Mouse (Mus musculus) frontal cortex, adult (tissue): ENCODE results near the gene Dlg2.
A peak's percentile ranks its signal among the peaks of the same experiment; 100 is the strongest.

ENCODE experiments used
- ATAC-seq: cut with Nextera tagmentation; 2 replicates; pipeline ENCODE4 v1.9.2; 2017; ENCODE audit warnings: mild to moderate bottlenecking, moderate library complexity, mixed read lengths; ENCODE audit not compliant: low TSS enrichment

Dlg2 gene

DNA sequence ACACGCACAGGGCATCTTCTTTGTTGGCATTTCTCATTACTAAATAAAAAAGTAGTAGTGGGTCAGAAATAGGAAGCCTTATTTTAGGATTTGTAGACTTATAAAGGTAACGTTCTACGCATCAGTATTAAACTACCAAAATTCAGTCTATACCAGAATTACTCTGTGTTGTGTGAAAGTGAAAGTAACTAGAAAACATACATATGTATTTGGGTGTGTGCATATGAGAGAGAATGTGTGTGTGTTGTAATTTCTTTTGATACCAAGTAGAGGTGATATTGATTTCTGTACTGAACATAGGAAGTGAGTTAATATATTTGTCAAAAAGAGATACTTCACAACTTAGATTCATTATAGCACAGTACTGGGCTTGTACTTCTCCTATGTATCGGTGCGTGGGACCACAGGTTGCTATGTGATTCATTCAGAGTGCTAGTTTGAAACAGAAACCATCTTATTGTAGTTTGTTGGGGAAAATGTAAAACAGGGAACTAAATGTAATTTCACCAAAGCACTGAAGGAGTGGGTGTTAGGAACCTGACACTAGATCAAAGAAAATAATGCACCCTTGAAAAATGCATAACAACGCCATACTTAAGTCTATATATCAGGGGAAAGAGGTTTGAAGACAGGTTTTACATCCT lies 1688.5 kb downstream of the Dlg2 start:
- ATAC-seq = peak; percentile 83

GRCm38 (mm10) chr7:92180029-92180428 lies 1703.6 kb downstream of the Dlg2 start:
- no peak for ATAC-seq

GRCm38 (mm10) chr7:92180591-92181587 lies 1704.4 kb downstream of the Dlg2 start:
- peak; percentile 44 for ATAC-seq

DNA sequence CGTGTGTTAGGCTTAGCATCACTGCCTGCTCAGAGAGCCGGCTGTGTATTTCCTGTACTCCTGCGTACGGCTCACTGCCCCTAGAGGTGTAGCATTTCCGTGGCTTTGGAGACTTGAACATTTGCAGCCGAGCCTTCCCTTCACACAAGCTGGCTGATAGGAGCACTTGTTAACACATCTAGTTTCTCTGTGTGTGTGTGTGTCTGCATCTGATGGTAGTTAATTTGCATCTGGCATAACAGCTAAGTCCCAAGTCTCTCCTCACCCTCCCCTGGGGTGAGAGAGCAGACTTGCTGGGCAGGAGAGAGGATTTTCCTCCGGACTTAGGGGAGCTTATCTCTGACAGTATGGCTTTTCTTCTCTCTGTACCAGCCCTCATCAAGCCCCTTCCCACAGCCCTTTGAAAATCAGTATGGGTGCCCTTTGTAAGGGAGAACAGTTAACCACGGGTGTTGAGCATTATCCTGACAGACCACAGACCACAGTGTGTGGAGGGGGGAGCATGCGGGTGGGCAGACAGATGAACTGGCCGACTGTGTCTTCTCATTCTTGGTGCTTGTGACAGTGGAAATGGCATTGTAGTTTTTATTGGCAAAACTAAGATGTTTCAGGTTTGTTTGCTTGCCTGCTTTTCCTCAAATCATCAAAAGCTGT lies 1705.6 kb downstream of the Dlg2 start:
- peak; percentile 58 for ATAC-seq

- ATAC-seq = no peak
Measured at GRCm38 (mm10) chr7:92184371-92185059, 1708.0 kb downstream of the Dlg2 start.

GRCm38 (mm10) chr7:92186341-92186740 lies 1709.9 kb downstream of the Dlg2 start:
- ATAC-seq = no peak

- ATAC-seq = no peak
Measured at GRCm38 (mm10) chr7:92189149-92189548, 1712.7 kb downstream of the Dlg2 start.

DNA sequence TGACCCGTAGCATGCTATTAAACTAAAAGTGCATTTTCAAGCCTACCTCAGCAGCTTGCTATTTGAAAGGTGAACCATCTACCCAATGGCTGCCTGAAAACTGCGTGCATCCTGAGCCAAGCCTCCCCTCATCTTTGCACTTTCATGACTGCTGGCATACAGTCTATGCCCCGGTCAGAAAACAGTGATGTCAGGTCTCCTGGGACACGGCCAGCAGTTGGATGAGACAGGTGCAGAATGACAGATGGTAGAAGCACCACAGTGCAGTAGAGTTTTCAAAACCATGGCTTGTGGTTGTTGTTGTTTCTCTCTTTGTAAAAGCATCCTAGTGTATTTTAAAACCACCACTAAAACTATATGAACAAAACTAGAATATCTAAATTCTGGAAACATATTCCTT lies 1719.5 kb downstream of the Dlg2 start:
- ATAC-seq = no peak

GRCm38 (mm10) chr7:92197621-92198020 lies 1721.1 kb downstream of the Dlg2 start:
- ATAC-seq = peak; percentile 59

DNA sequence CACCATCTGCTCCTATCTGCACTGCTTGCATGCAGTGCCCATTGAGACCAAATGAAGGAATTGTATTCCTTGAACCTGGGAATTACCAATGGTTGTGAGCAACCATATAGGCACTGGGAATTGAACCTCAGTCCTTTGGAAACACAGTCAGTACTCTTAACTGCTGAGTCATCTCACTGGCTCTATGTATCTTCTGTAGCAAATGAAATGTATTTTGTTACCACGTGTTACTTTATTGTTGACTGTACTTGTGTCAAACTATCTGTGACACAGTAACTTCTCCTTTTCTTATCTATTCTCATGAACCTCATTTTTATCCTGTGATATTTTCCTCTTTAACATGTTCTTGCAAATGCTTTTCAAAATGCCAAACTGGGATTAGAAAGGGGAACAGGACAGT lies 1722.7 kb downstream of the Dlg2 start:
- no peak for ATAC-seq

- peak; percentile 50 for ATAC-seq
Measured at GRCm38 (mm10) chr7:92210701-92211100, 1734.2 kb downstream of the Dlg2 start.

GRCm38 (mm10) chr7:92213751-92214150 lies 1737.3 kb downstream of the Dlg2 start:
- no peak for ATAC-seq

GRCm38 (mm10) chr7:92218171-92218570 lies 1741.7 kb downstream of the Dlg2 start:
- no peak for ATAC-seq

DNA sequence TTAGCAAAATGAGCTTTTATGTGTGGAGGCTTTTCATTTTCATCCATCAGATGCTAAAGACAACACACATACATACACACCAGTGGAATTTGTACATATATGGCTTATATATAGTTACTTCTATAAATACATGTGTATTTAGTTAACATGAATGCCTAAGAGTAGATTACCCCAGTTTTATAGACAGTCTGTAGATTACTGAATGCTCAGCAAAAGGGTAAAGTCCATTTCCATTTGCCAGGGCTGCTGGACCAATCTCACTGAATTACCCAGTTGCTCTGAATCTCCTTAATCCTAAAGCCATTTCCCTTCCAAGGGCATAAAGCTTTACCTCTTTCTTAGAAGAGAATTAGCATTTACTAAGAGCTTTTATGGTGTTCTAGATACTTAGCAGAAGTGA lies 1744.1 kb downstream of the Dlg2 start:
- ATAC-seq = no peak

DNA sequence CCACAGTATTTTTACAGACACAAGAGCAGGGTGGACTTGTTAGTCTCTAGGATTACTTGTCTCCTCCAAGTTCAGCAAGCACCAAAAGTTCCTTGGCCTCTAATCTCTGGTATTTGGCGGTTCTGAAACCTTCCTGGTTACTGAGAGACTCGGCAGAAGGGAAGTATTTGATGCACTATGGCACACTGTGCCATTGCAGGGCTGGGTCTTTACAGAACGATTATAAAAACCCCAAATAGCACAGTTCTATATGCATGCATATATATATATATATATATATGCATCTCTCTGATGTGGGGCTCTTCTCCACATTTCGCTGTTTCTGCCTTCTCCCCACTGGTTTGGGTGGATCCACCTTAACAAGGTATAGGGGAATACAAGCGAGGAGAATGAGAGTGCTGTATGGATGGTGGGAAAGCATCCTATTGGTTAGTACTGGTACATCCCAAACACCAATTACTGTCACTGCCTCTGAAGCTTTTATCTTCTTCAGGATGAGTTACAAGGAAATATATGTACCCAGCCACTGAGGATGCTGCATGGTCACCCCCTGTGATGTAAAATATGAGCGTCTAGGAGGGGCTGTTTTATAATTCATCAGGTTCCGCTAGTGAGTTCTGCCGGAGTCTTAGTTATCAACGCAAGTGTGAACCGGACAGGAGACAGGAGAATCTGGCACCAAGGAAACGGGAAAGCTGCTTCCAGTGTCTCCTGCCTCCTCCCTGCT lies 1758.2 kb downstream of the Dlg2 start:
- ATAC-seq = peak; percentile 85

DNA sequence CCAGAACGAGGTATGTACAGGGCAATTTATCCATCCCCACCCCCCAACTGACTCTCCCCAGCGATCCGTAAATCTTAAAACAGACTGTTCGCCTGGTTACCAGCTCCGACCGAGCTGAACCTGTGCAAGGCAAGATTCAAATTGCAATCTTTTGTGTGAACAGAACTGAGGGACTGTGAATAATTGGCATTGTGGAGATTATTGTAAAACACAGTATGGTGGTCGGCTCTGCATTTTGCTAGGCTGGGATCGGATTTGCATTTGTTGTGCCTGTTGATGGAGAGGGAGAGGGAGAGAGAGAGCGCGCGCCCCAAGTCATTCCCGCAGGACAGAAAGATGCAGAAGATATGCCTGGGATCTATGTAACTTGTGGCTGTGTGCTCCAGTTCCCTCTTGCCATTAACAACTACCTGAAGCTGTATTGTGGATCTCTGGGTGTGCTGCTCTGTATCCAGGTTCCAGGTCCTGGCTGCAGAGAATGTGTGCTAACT lies 1759.1 kb downstream of the Dlg2 start:
- peak; percentile 68 for ATAC-seq

GRCm38 (mm10) chr7:92240908-92241307 lies 1764.4 kb downstream of the Dlg2 start:
- no peak for ATAC-seq

DNA sequence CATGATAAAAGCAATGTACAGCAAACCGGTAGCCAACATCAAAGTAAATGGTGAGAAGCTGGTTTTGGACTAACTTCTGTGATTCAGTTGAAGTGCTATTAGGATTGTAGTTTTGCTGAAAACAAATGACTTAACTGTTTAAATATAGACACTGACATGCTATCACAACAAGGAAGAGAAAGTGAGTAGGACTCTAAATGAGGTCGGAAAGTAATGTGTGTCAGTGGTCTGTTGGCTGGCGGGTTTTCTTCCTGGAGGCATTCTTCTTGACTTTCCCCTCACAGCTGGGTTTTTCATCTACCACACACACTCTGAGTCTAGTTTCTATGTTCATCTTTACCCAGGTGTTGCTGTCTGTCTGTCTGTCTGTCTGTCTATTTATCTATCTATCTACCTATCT lies 1771.1 kb downstream of the Dlg2 start:
- no peak for ATAC-seq

DNA sequence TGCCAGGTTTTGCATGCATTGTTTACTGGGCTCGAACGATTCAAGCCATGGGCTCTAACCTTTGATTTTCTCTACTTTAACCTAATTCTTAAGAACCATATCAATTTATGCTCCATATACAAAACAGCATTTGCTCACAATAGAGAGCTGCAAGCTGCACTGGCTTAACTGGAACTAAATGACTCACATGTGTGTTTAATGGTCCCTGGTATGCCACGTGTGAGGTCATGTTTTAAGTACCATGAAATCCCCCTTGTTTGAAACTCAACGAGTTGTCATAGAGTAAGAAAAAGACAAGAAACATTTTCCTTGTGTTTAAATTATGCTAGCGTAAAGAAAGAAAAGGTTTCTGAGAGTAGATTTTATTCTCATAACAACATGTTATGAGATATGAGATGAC lies 1772.1 kb downstream of the Dlg2 start:
- ATAC-seq = no peak

GRCm38 (mm10) chr7:92258148-92258547 lies 1781.7 kb downstream of the Dlg2 start:
- no peak for ATAC-seq

DNA sequence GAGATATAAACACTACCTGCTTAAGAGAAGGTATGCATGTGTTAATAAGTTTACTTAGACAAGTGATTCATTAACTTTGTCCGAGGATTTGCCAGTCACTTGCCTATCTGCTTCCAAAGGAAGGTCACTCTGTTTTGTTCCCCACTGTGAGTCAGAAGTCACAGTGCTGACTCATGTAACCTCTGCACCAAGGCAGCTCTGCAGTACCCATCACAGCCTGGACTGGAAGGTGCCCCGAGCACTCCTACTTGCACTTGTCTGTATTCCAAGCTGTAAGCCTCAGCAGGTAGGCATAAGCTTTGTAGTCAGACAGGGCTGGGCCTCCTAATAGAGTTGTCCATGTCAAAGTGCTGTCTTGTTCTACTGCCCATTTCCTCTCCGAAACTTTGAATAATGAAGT lies 1782.2 kb downstream of the Dlg2 start:
- ATAC-seq = no peak
